Mouse (Mus musculus): ENCODE measurements around the gene Tepsin. TPM values are rescaled to one million over a fixed set of nuclear protein-coding genes. Genes with fewer than 3 reads are reported as not detected.

Gene Tepsin
- polyA plus RNA-seq (2012; rRNA removed) = 65.5 and 70.7 TPM in 2 replicates

GRCm38 (mm10) chr11:120098588-120099511 lies at the start of gene Tepsin, which contains the start of gene Ndufaf8:
Gene Tepsin (minus strand): TSS chr11:120098731.
Gene Ndufaf8 (plus strand): TSS chr11:120098928.

GRCm38 (mm10) chr11:120086702-120087152 lies 11.8 kb downstream of the Tepsin start, which contains the start of gene Cep131:
Gene Cep131 (minus strand): TSS chr11:120086827.

GRCm38 (mm10) chr11:120046553-120047191 lies 51.9 kb downstream of the Tepsin start, which contains the start of gene Aatk:
Gene Aatk (minus strand): TSS chr11:120047167.

Other genes with a start within 250 kb of the Tepsin start
- gene Chmp6, start 185.3 kb downstream of the Tepsin start, polyA plus RNA-seq (2012; rRNA removed) = 106 and 124 TPM in 2 replicates
- gene Baiap2, start 156.0 kb downstream of the Tepsin start, polyA plus RNA-seq (2012; rRNA removed) = 36.8 and 43.8 TPM in 2 replicates
- 12.2 and 13.2 TPM in 2 replicates for gene Aatk, start 51.6 kb downstream of the Tepsin start, polyA plus RNA-seq (2012; rRNA removed)
- gene Cep131, start 11.9 kb downstream of the Tepsin start, polyA plus RNA-seq (2012; rRNA removed) = 10.0 and 13.5 TPM in 2 replicates
- 77.8 and 86.6 TPM in 2 replicates for gene Ndufaf8, start 197 bp upstream of the Tepsin start, polyA plus RNA-seq (2012; rRNA removed)
- 97.5 and 115 TPM in 2 replicates for gene Slc38a10, start 52.6 kb upstream of the Tepsin start, polyA plus RNA-seq (2012; rRNA removed)
- 9.8 and 10.0 TPM in 2 replicates for gene Bahcc1, start 134.2 kb upstream of the Tepsin start, polyA plus RNA-seq (2012; rRNA removed)
- 1,314 and 1,733 TPM in 2 replicates for gene Actg1, start 249.8 kb upstream of the Tepsin start, polyA plus RNA-seq (2012; rRNA removed)

Data from colon, adult 2 months (tissue).